Mouse (Mus musculus) B cell, adult 2 months (primary cell): Measurements from ENCODE around the gene Lmna.

Experiments
- DNase-seq, 2 experiments: peaks; one replicate each; pipeline ENCODE4 v3.0.0; 2022

Gene Lmna

DNA sequence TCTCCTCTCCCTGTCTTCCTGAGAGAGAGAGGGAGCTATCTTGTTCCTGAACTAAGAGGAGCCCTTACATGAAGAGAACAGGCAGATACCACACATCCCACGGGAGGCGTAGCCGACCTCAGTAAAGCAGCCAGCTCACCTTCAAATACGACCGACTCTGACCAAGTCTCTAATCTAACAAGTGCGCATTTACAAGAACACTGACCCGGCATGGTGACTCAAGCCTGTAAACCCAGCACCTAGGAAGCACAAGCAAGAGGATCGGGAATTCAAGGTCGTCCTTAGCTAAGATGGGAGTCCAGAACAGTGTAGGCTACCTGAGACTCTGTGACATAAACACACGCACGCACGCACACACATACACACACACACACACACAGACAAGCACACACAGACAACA, 67.3 kb downstream of the Lmna start:
- DNase-seq = no peak

- peak; percentile 64 to 70 for DNase-seq
These were observed 69.0 kb downstream of the Lmna start for GRCm38 (mm10) chr3:88440500-88441381.

DNA sequence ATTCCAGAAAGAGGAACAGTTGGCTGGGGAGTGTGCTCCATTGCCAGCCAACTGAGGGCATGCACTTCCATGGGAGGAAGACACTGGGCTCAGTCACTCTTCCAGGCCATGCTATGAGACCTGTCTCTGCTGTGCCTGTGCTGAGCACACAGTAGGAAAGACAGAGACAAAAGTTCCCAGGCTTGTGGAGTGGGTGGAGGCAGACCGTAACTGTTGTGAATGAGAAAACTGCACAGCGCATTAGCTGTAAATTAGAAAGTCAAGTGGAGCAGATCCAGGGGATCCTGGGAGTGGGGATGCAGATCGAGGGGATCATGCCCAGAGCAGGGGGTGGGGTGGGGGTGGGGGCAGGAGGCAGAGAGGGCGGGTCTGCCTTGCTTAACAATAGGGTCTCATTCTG, 70.2 kb downstream of the Lmna start:
- no peak for DNase-seq

GRCm38 (mm10) chr3:88437454-88437853, 72.3 kb downstream of the Lmna start:
- DNase-seq = no peak

- DNase-seq = peak; percentile 61 to 66
These were observed 73.2 kb downstream of the Lmna start for GRCm38 (mm10) chr3:88436395-88437201.

- DNase-seq = no peak
These were observed 74.2 kb downstream of the Lmna start for GRCm38 (mm10) chr3:88435515-88435914.
